Mouse (Mus musculus): ENCODE results near the gene Ankfy1. TPM values are rescaled to one million over a fixed set of nuclear protein-coding genes. Genes with fewer than 3 reads are reported as not detected.

Ankfy1 gene
- total and polyA plus RNA-seq, 2 experiments from 2014 or later = 7.6 to 31.0 TPM

- Histone ChIP-seq H3K9me3 (replicated peaks; ENCODE audit: control insufficient read depth, low read length) (no peaks in the 10 kb centered on the region), H3K4me3 (ENCODE audit: low read depth, low read length) (no peak overlapping the region), H3K4me1 (ENCODE audit: control insufficient read depth, insufficient read depth) (no peaks in the 10 kb centered on the region), H3K36me3 (replicated peaks; ENCODE audit: control insufficient read depth, insufficient read depth, low read length) (peaks cover 18% of the 10 kb centered on the region), H3K9ac (replicated peaks; ENCODE audit: low read depth, low read length) (no peak overlapping the region), H3K27me3 (ENCODE audit: control insufficient read depth, insufficient read depth, low read length) (no peaks in the 10 kb centered on the region), H3K27ac (ENCODE audit: low read depth) (no peak overlapping the region), H3K4me2 (ENCODE audit: low read depth, low read length) (no peak overlapping the region)
- DNase-seq (ENCODE audit: low spot score) (no peak), ATAC-seq (ENCODE audit: insufficient read depth, low read depth) (no peak)
- TF ChIP-seq CTCF (IDR thresholded peaks at IDR 0.05; ENCODE audit: low read depth) (no peak), EP300 (IDR thresholded peaks at IDR 0.05; ENCODE audit: low read depth) (no peak)
- 58% methylated on average over 2 of the region's 2 CpGs for WGBS
Measured at GRCm38 (mm10) chr11:72723165-72723564, 33.4 kb downstream of the Ankfy1 start.

- TF ChIP-seq CTCF (IDR thresholded peaks at IDR 0.05; ENCODE audit: low read depth) (peak; percentile 64), EP300 (IDR thresholded peaks at IDR 0.05; ENCODE audit: low read depth) (no peak)
Measured at GRCm38 (mm10) chr11:72723871-72724270, 34.1 kb downstream of the Ankfy1 start.

GRCm38 (mm10) chr11:72726023-72726422 lies 36.2 kb downstream of the Ankfy1 start:
- Histone ChIP-seq H3K4me3 (ENCODE audit: low read depth, low read length) (no peak overlapping the region), H3K9ac (replicated peaks; ENCODE audit: low read depth, low read length) (no peak overlapping the region), H3K27ac (ENCODE audit: low read depth) (no peak overlapping the region), H3K4me1 (ENCODE audit: control insufficient read depth, insufficient read depth) (no peaks in the 10 kb centered on the region), H3K36me3 (replicated peaks; ENCODE audit: control insufficient read depth, insufficient read depth, low read length) (peaks cover 43% of the 10 kb centered on the region), H3K4me2 (ENCODE audit: low read depth, low read length) (no peak overlapping the region), H3K27me3 (ENCODE audit: control insufficient read depth, insufficient read depth, low read length) (no peaks in the 10 kb centered on the region), H3K9me3 (replicated peaks; ENCODE audit: control insufficient read depth, low read length) (no peaks in the 10 kb centered on the region)
- DNase-seq (ENCODE audit: low spot score) (no peak), ATAC-seq (ENCODE audit: insufficient read depth, low read depth) (no peak)
- TF ChIP-seq EP300 (IDR thresholded peaks at IDR 0.05; ENCODE audit: low read depth) (no peak), CTCF (IDR thresholded peaks at IDR 0.05; ENCODE audit: low read depth) (peak; percentile 41)

More at GRCm38 (mm10) chr11:72723871-72724270, 34.1 kb downstream of the Ankfy1 start:
- Histone ChIP-seq H3K36me3 (replicated peaks; ENCODE audit: control insufficient read depth, insufficient read depth, low read length) (peaks cover 25% of the 10 kb centered on the region), H3K27me3 (ENCODE audit: control insufficient read depth, insufficient read depth, low read length) (no peaks in the 10 kb centered on the region), H3K9ac (replicated peaks; ENCODE audit: low read depth, low read length) (no peak overlapping the region), H3K4me2 (ENCODE audit: low read depth, low read length) (no peak overlapping the region), H3K27ac (ENCODE audit: low read depth) (no peak overlapping the region), H3K4me3 (ENCODE audit: low read depth, low read length) (no peak overlapping the region), H3K4me1 (ENCODE audit: control insufficient read depth, insufficient read depth) (no peaks in the 10 kb centered on the region), H3K9me3 (replicated peaks; ENCODE audit: control insufficient read depth, low read length) (no peaks in the 10 kb centered on the region)
- ATAC-seq (ENCODE audit: insufficient read depth, low read depth) = no peak
- DNase-seq (ENCODE audit: low spot score) = peak; percentile 43

- peaks cover 61% of the 10 kb centered on the region for H3K36me3 ChIP-seq (replicated peaks; ENCODE audit: control insufficient read depth, insufficient read depth, low read length)
- H3K9ac ChIP-seq (replicated peaks; ENCODE audit: low read depth, low read length) = no peak overlapping the region
- H3K27ac ChIP-seq (ENCODE audit: low read depth) = 0 out of 2 replicates have a peak overlapping the region, but pooled peaks have one; percentile 72
- H3K4me1 ChIP-seq (ENCODE audit: control insufficient read depth, insufficient read depth) = peaks cover 6% of the 10 kb centered on the region; the same call in 1 of the 2 replicates
- WGBS = 77% methylated on average over 3 of the region's 3 CpGs
- no peak overlapping the region for H3K4me2 ChIP-seq (ENCODE audit: low read depth, low read length)
- no peaks in the 10 kb centered on the region for H3K27me3 ChIP-seq (ENCODE audit: control insufficient read depth, insufficient read depth, low read length)
- no peak for TF ChIP-seq CTCF (IDR thresholded peaks at IDR 0.05; ENCODE audit: low read depth)
- no peak for TF ChIP-seq EP300 (IDR thresholded peaks at IDR 0.05; ENCODE audit: low read depth)
- H3K4me3 ChIP-seq (ENCODE audit: low read depth, low read length) = no peak overlapping the region
- H3K9me3 ChIP-seq (replicated peaks; ENCODE audit: control insufficient read depth, low read length) = no peaks in the 10 kb centered on the region
- ATAC-seq (ENCODE audit: insufficient read depth, low read depth) (no peak), DNase-seq (ENCODE audit: low spot score) (no peak)
Measured at GRCm38 (mm10) chr11:72733736-72734135, 43.9 kb downstream of the Ankfy1 start.

GRCm38 (mm10) chr11:72734840-72735518 lies 45.2 kb downstream of the Ankfy1 start:
- peaks cover 61% of the 10 kb centered on the region for H3K36me3 ChIP-seq (replicated peaks; ENCODE audit: control insufficient read depth, insufficient read depth, low read length)
- ATAC-seq (ENCODE audit: insufficient read depth, low read depth) = peak; percentile 65; the same call in 1 of the 2 replicates
- 50% methylated on average over 4 of the region's 4 CpGs for WGBS

GRCm38 (mm10) chr11:72735519-72735860 lies 45.7 kb downstream of the Ankfy1 start:
- peaks cover 6% of the 10 kb centered on the region; the same call in 1 of the 2 replicates for H3K4me1 ChIP-seq (ENCODE audit: control insufficient read depth, insufficient read depth)
- H3K27me3 ChIP-seq (ENCODE audit: control insufficient read depth, insufficient read depth, low read length) = no peaks in the 10 kb centered on the region
- H3K4me3 ChIP-seq (ENCODE audit: low read depth, low read length) = no peak overlapping the region
- WGBS = 73% methylated on average over 2 of the region's 2 CpGs
- DNase-seq (ENCODE audit: low spot score) (no peak), ATAC-seq (ENCODE audit: insufficient read depth, low read depth) (no peak)
- H3K27ac ChIP-seq (ENCODE audit: low read depth) = peak overlapping the region; percentile 72
- TF ChIP-seq EP300 (IDR thresholded peaks at IDR 0.05; ENCODE audit: low read depth) (no peak), CTCF (IDR thresholded peaks at IDR 0.05; ENCODE audit: low read depth) (no peak)
- peaks cover 60% of the 10 kb centered on the region for H3K36me3 ChIP-seq (replicated peaks; ENCODE audit: control insufficient read depth, insufficient read depth, low read length)
- no peak overlapping the region for H3K4me2 ChIP-seq (ENCODE audit: low read depth, low read length)
- H3K9ac ChIP-seq (replicated peaks; ENCODE audit: low read depth, low read length) = no peak overlapping the region
- H3K9me3 ChIP-seq (replicated peaks; ENCODE audit: control insufficient read depth, low read length) = no peaks in the 10 kb centered on the region

More at GRCm38 (mm10) chr11:72734840-72735518, 45.2 kb downstream of the Ankfy1 start:
- H3K27ac ChIP-seq (ENCODE audit: low read depth) = peak overlapping the region; percentile 72
- no peak overlapping the region for H3K4me2 ChIP-seq (ENCODE audit: low read depth, low read length)
- H3K4me1 ChIP-seq (ENCODE audit: control insufficient read depth, insufficient read depth) = peaks cover 6% of the 10 kb centered on the region; the same call in 1 of the 2 replicates
- TF ChIP-seq CTCF (IDR thresholded peaks at IDR 0.05; ENCODE audit: low read depth) = no peak
- no peak for TF ChIP-seq EP300 (IDR thresholded peaks at IDR 0.05; ENCODE audit: low read depth)
- no peaks in the 10 kb centered on the region for H3K27me3 ChIP-seq (ENCODE audit: control insufficient read depth, insufficient read depth, low read length)
- no peak overlapping the region for H3K9ac ChIP-seq (replicated peaks; ENCODE audit: low read depth, low read length)
- H3K9me3 ChIP-seq (replicated peaks; ENCODE audit: control insufficient read depth, low read length) = no peaks in the 10 kb centered on the region
- H3K4me3 ChIP-seq (ENCODE audit: low read depth, low read length) = no peak overlapping the region
- DNase-seq (ENCODE audit: low spot score) = peak; percentile 60
